Mouse (Mus musculus) G1E (cell line): ENCODE measurements around the gene Oat. TPM values are rescaled to one million over a fixed set of nuclear protein-coding genes. Genes with fewer than 3 reads are reported as not detected.
A peak's percentile ranks its signal among the peaks of the same experiment; 100 is the strongest.

Experiments used
- ATAC-seq: 2 replicates; pipeline ENCODE4 v1.8.0; 2016; ENCODE audit warnings: mild to moderate bottlenecking; ENCODE audit not compliant: insufficient number of reproducible peaks, poor library complexity, low FRiP score, severe bottlenecking; ENCODE audit errors: extremely low read depth
- DNase-seq: peaks from one replicate; pipeline ENCODE4 v3.0.0; 2012; ENCODE audit warnings: low spot score
- H3K27me3 ChIP-seq: 2 replicates; pipeline ENCODE4 v1.6.1; 2012; ENCODE audit warnings: mild to moderate bottlenecking, low read length, inconsistent platforms; ENCODE audit not compliant: insufficient read depth
- H3K36me3 ChIP-seq: replicated peaks from 2 replicates; pipeline ENCODE3; 2012; ENCODE audit warnings: mild to moderate bottlenecking, inconsistent platforms
- H3K4me1 ChIP-seq: 2 replicates; pipeline ENCODE4 v1.6.1; 2012; ENCODE audit warnings: low read depth, low read length, inconsistent platforms, mixed read lengths; ENCODE audit not compliant: insufficient read depth
- H3K4me3 ChIP-seq: 2 replicates; pipeline ENCODE4 v1.5.1; 2012; ENCODE audit warnings: low read depth, mild to moderate bottlenecking, inconsistent platforms, low read length, moderate library complexity, mixed read lengths
- H3K9me3 ChIP-seq: replicated peaks from 2 replicates; pipeline ENCODE4 v1.6.1; 2012; ENCODE audit warnings: inconsistent platforms
- CTCF ChIP-seq: IDR thresholded peaks from 2 replicates; pipeline ENCODE4 v1.5.1; 2012; ENCODE audit warnings: low read depth, low read length, inconsistent platforms, mixed read lengths
- GATA1 ChIP-seq: IDR thresholded peaks from 2 replicates; pipeline ENCODE4 v1.6.1; 2012; ENCODE audit warnings: borderline replicate concordance, low read length, inconsistent platforms, mixed read lengths
- GATA2 ChIP-seq: IDR thresholded peaks from 2 replicates; pipeline ENCODE4 v1.6.1; 2012; ENCODE audit warnings: low read depth, low read length, inconsistent platforms, borderline replicate concordance
- POLR2AphosphoS5 ChIP-seq: IDR thresholded peaks from 2 replicates; pipeline ENCODE4 v1.6.1; 2012; ENCODE audit warnings: low read depth, low read length, inconsistent platforms; ENCODE audit not compliant: insufficient replicate concordance
- TAL1 ChIP-seq: conservative IDR thresholded peaks from 2 replicates; pipeline ENCODE4 v1.6.1; 2012; ENCODE audit warnings: low read depth, low read length, inconsistent platforms, mixed read lengths
- polyA plus RNA-seq: library from polyadenylated mRNA; stranded (reverse); fragments of >175 nt; gene quantifications from 2 replicates; pipeline ENCODE4 v1.2.3, GENCODE M21; 2012
- total RNA-seq, 2 experiments: library from RNA; stranded (forward) in 1 of 2; stranded (reverse) in 1 of 2; fragments of 200-1000 nt in 1 of 2; fragments of >200 nt in 1 of 2; fragmentation: Nextera tagmentation in 1 of 2; gene quantifications; 2 replicates each; pipeline ENCODE4 v1.2.3; 2014 to 2017

Oat gene
- total and polyA plus RNA-seq, 3 experiments, result 2.5 to 109 (median 72.4) TPM

DNA sequence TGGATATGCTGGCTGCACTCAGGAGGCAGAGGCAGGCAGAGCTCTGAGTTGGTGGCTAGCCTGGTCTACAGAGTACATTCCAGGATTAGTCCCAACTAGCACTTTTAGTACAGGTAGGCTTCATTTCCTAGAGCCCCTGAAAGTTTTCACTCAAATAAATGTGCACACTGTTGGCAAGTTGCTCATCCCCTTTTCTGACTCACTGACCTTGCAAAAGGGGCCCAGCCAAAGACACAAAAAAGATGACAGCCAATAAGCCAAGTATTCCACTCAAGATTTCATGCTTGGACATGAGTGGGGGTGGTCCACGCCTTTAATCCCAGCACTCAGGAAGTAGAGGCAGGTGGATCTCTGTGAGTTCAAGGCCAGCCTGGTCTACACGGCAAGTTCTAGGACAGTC lies 5.2 kb upstream of the Oat start:
- no peak for TF ChIP-seq CTCF
- Histone ChIP-seq H3K27me3 (peaks cover 25% of the 10 kb centered on the region), H3K4me1 (peaks cover 6% of the 10 kb centered on the region), H3K4me3 (no peak overlapping the region), H3K36me3 (no peaks in the 10 kb centered on the region), H3K9me3 (no peaks in the 10 kb centered on the region)
- DNase-seq, result no peak
- no peak for ATAC-seq

GRCm38 (mm10) chr7:132580511-132580910 lies 4.3 kb upstream of the Oat start:
- Histone ChIP-seq H3K9me3 (no peaks in the 10 kb centered on the region), H3K36me3 (no peaks in the 10 kb centered on the region), H3K27me3 (peaks cover 25% of the 10 kb centered on the region), H3K4me3 (no peak overlapping the region), H3K4me1 (peaks cover 9% of the 10 kb centered on the region)
- DNase-seq (no peak), ATAC-seq (no peak)
- TF ChIP-seq CTCF (no peak), TAL1 (no peak)

DNA sequence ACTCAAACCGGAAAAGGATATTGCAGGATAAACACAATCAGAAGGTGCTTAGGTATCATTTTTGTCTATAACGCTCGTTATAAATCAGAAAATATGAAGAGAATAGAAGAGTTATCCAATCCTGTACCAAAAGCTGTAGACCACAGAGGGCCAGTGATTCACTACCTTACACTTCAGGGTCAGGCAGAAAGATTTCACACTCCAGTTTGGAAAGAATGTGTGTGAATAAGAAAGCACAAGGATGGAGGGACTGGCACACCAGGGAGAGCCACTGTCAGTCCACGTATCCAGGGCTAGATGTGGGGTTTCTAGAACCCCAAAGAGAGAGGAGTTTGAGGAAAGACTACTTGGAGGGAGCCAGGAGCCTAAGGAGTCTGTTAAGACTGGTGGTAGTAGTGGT lies 693 bp upstream of the Oat start:
- no peak for ATAC-seq
- TF ChIP-seq GATA1, result no peak
- TF ChIP-seq CTCF, result no peak
- TF ChIP-seq TAL1, result no peak
- Histone ChIP-seq H3K27me3 (peaks cover 13% of the 10 kb centered on the region; the same call in 1 of the 2 replicates), H3K4me1 (peaks cover 16% of the 10 kb centered on the region), H3K36me3 (peaks cover 5% of the 10 kb centered on the region), H3K9me3 (no peaks in the 10 kb centered on the region), H3K4me3 (no peak overlapping the region)
- DNase-seq, result no peak

DNA sequence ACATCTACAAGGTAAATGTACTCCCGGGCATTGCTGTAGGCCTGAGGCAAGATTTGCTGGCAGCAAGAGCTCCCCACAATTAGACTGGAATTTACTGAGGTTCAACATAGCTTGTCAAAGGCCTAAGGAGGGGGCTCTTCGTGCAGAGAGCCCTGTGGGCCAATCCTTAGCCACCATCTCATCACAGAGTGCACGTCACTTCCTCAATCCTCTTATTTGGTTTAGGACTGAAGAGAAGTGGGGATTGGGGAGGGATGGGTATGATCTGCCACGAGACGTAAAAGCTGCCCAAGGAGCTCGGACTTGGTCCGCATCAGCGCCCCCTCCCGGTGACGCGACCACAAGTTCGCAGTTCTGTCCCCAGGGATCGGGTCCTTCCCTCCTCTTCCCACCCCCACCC lies 575 bp downstream of the Oat start:
- peak overlapping the region; percentile 79 for H3K4me3 ChIP-seq
- H3K27me3 ChIP-seq, result peaks cover 6% of the 10 kb centered on the region; the same call in 1 of the 2 replicates
- ATAC-seq, result peak; percentile 90
- H3K9me3 ChIP-seq, result no peaks in the 10 kb centered on the region
- H3K4me1 ChIP-seq, result peaks cover 16% of the 10 kb centered on the region
- TF ChIP-seq POLR2AphosphoS5, result no peak
- peak; percentile 49; the same call in 1 of the 2 replicates for TF ChIP-seq CTCF
- H3K36me3 ChIP-seq, result peaks cover 13% of the 10 kb centered on the region
- peak; percentile 90 for DNase-seq

DNA sequence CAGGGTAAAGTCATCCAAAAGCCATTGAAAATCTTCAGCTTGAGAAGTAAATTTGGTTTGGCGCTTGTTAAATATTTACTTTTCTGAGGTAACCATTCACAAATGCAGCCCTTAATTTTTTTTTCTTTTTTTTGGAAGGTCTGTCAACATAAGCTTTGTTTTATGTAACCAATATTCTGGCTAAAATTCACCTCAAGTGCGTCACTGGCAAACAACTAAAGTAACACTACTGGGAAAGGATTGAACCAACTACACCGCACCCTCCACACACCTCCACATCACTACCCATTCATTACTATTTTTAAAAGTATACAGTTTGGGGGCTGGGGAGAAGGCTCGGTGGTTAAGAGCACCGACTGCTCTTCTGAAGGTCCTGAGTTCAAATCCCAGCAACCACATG lies 1.6 kb downstream of the Oat start:
- Histone ChIP-seq H3K4me3 (no peak overlapping the region), H3K9me3 (no peaks in the 10 kb centered on the region), H3K4me1 (peaks cover 16% of the 10 kb centered on the region), H3K36me3 (peaks cover 23% of the 10 kb centered on the region), H3K27me3 (peaks cover 6% of the 10 kb centered on the region; the same call in 1 of the 2 replicates)
- no peak for DNase-seq
- no peak for ATAC-seq
- TF ChIP-seq CTCF (no peak), GATA1 (no peak), GATA2 (no peak)

GRCm38 (mm10) chr7:132573205-132573604 lies 3.0 kb downstream of the Oat start:
- peaks cover 16% of the 10 kb centered on the region for H3K4me1 ChIP-seq
- TF ChIP-seq CTCF, result no peak
- no peak for TF ChIP-seq GATA1
- no peak for TF ChIP-seq POLR2AphosphoS5
- TF ChIP-seq GATA2, result no peak
- no peak for TF ChIP-seq TAL1
- peaks cover 37% of the 10 kb centered on the region for H3K36me3 ChIP-seq
- DNase-seq (no peak), ATAC-seq (no peak)
- no peak overlapping the region for H3K4me3 ChIP-seq
- H3K27me3 ChIP-seq, result no peaks in the 10 kb centered on the region
- no peaks in the 10 kb centered on the region for H3K9me3 ChIP-seq

DNA sequence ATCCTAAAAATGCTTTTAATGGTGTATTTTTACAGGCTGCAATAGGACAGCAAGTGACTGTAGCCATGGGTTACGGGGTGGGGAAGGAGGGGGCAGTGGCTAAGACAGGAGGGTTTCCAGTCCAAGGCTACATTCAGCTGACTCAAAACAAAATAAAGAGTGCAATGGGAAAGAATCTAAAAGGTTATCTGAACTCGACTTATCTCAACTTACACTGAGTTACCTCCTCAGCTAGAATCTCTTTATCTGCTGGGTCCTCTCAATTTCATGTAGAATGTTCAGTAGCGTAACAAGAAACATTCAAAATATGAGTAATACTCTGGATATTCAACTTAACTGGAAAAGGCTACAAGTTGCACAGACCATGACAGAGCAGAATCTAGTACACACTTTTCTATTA lies 3.5 kb downstream of the Oat start:
- DNase-seq (no peak), ATAC-seq (no peak)
- H3K27me3 ChIP-seq, result no peaks in the 10 kb centered on the region
- H3K9me3 ChIP-seq, result no peaks in the 10 kb centered on the region
- TF ChIP-seq TAL1, result no peak
- TF ChIP-seq CTCF, result no peak
- TF ChIP-seq GATA1, result no peak
- no peak for TF ChIP-seq POLR2AphosphoS5
- TF ChIP-seq GATA2, result no peak
- H3K4me1 ChIP-seq, result peaks cover 16% of the 10 kb centered on the region
- no peak overlapping the region for H3K4me3 ChIP-seq
- peaks cover 42% of the 10 kb centered on the region for H3K36me3 ChIP-seq
